Mouse (Mus musculus) granulocyte monocyte progenitor cell, adult 5-6 weeks (primary cell): ENCODE results near the gene Usp49. TPM values are rescaled to one million over a fixed set of nuclear protein-coding genes. Genes with fewer than 3 reads are reported as not detected.
"Not testable (repeated sequence)": the region's sequence is repeated elsewhere in the genome, so short reads cannot be mapped to it uniquely, and the experiment has no call there.

Source experiments
- ATAC-seq: replicated peaks from 2 replicates; pipeline ENCODE4 v1.8.0; 2016; ENCODE audit warnings: mild to moderate bottlenecking, moderate TSS enrichment, inconsistent platforms; ENCODE audit not compliant: poor library complexity, severe bottlenecking
- total RNA-seq, 2 experiments: library from RNA; stranded (forward) in 1 of 2; stranded (reverse) in 1 of 2; fragments of 200-712, 200-1000 nt in 1 of 2; fragments of >200 nt in 1 of 2; fragmentation: Nextera tagmentation in 1 of 2; gene quantifications; 2 replicates each; pipeline ENCODE4 v1.2.3; 2014 to 2017

Gene Usp49
- total RNA-seq, 2 experiments from 2014 or later, result 1.5 to 4.1 TPM

- ATAC-seq, result no peak
These were observed 24.3 kb upstream of the Usp49 start for GRCm38 (mm10) chr17:47606220-47606619.

- 0 out of 2 replicates have a peak, but pooled peaks have one; percentile 13 for ATAC-seq
These were observed 21.3 kb upstream of the Usp49 start for GRCm38 (mm10) chr17:47609182-47609581.

- peak; percentile 82 for ATAC-seq
These were observed 19.4 kb upstream of the Usp49 start, which contains the start of the genes Bysl, Med20 and Gm20517 for GRCm38 (mm10) chr17:47610849-47611660. Bysl (minus strand) TSS chr17:47611492. Med20 (plus strand) TSS chr17:47611582. Gm20517 (plus strand) TSS chr17:47611589.

- no peak for ATAC-seq
These were observed 18.9 kb upstream of the Usp49 start for GRCm38 (mm10) chr17:47611661-47611982.

GRCm38 (mm10) chr17:47614018-47614417, 16.5 kb upstream of the Usp49 start:
- 0 out of 2 replicates have a peak, but pooled peaks have one; percentile 19 for ATAC-seq

GRCm38 (mm10) chr17:47616119-47616518, 14.4 kb upstream of the Usp49 start:
- ATAC-seq, result no peak

GRCm38 (mm10) chr17:47616652-47617051, 13.8 kb upstream of the Usp49 start:
- ATAC-seq, result no peak

GRCm38 (mm10) chr17:47617605-47618307, 12.7 kb upstream of the Usp49 start:
- no peak for ATAC-seq

GRCm38 (mm10) chr17:47618556-47619311, 11.8 kb upstream of the Usp49 start:
- no peak for ATAC-seq

- ATAC-seq, result no peak
These were observed 7.5 kb upstream of the Usp49 start for GRCm38 (mm10) chr17:47622912-47623554.

GRCm38 (mm10) chr17:47624572-47624971, 5.9 kb upstream of the Usp49 start:
- ATAC-seq, result not testable (repeated sequence)

- no peak for ATAC-seq
These were observed 5.4 kb upstream of the Usp49 start for GRCm38 (mm10) chr17:47625088-47625487.

GRCm38 (mm10) chr17:47626031-47626430, 4.5 kb upstream of the Usp49 start:
- ATAC-seq, result no peak

- ATAC-seq, result no peak
These were observed 2.7 kb upstream of the Usp49 start for GRCm38 (mm10) chr17:47627791-47628190.

GRCm38 (mm10) chr17:47628851-47629676, 1.4 kb upstream of the Usp49 start:
- peak; percentile 94 for ATAC-seq

- ATAC-seq, result no peak
These were observed 493 bp upstream of the Usp49 start for GRCm38 (mm10) chr17:47629717-47630677.

GRCm38 (mm10) chr17:47632181-47632840, 1.8 kb downstream of the Usp49 start:
- no peak for ATAC-seq
